Mouse (Mus musculus) hematopoietic stem cell, adult 5-6 weeks (primary cell): ENCODE data around the gene Rptor. TPM values are rescaled to one million over a fixed set of nuclear protein-coding genes. Genes with fewer than 3 reads are reported as not detected.

Source experiments
- ATAC-seq, 2 experiments: fragments of 125-278 bp in 1 of 2; replicated peaks in 1 of 2; 2 replicates each; pipeline ENCODE4 v1.8.0; 2016 to 2017; ENCODE audit warnings: inconsistent platforms in 2 of 2, mild to moderate bottlenecking in 2 of 2, moderate number of reproducible peaks in 2 of 2, low read depth in 1 of 2, moderate TSS enrichment in 1 of 2; ENCODE audit not compliant: low FRiP score in 2 of 2, poor library complexity in 2 of 2, severe bottlenecking in 2 of 2, insufficient read depth in 1 of 2, low TSS enrichment in 1 of 2
- total RNA-seq: library from RNA; stranded (forward); fragments of 172-1452, 232-1000 nt; gene quantifications from 2 replicates; pipeline ENCODE4 v1.2.3, GENCODE M21; 2017

The Rptor gene
- total RNA-seq, 1 experiment from 2014 or later: 21.8 TPM

GRCm38 (mm10) chr11:119781726-119782125, 179.0 kb downstream of the Rptor start:
- no peak for ATAC-seq

GRCm38 (mm10) chr11:119783653-119784052, 180.9 kb downstream of the Rptor start:
- ATAC-seq: no peak

GRCm38 (mm10) chr11:119784672-119785341, 182.1 kb downstream of the Rptor start:
- ATAC-seq: no peak

- ATAC-seq: no peak
Observed at GRCm38 (mm10) chr11:119785661-119786384, 183.1 kb downstream of the Rptor start.

- ATAC-seq: no peak
Observed at GRCm38 (mm10) chr11:119786385-119786880, 183.7 kb downstream of the Rptor start.

GRCm38 (mm10) chr11:119788488-119788887, 185.8 kb downstream of the Rptor start:
- no peak for ATAC-seq

GRCm38 (mm10) chr11:119788919-119789713, 186.4 kb downstream of the Rptor start:
- ATAC-seq: peak; percentile 33 to 42; a peak in 3 of 4 replicates

- ATAC-seq: no peak
Observed at GRCm38 (mm10) chr11:119791923-119792564, 189.3 kb downstream of the Rptor start.

- no peak for ATAC-seq
Observed at GRCm38 (mm10) chr11:119793378-119793777, 190.7 kb downstream of the Rptor start.

GRCm38 (mm10) chr11:119794020-119794419, 191.3 kb downstream of the Rptor start:
- no peak for ATAC-seq

GRCm38 (mm10) chr11:119794671-119795070, 192.0 kb downstream of the Rptor start:
- ATAC-seq: no peak

- ATAC-seq: no peak
Observed at GRCm38 (mm10) chr11:119796406-119796805, 193.7 kb downstream of the Rptor start.

GRCm38 (mm10) chr11:119796846-119797245, 194.1 kb downstream of the Rptor start:
- ATAC-seq: no peak

GRCm38 (mm10) chr11:119799536-119799935, 196.8 kb downstream of the Rptor start:
- no peak for ATAC-seq

- ATAC-seq: no peak
Observed at GRCm38 (mm10) chr11:119801855-119802254, 199.2 kb downstream of the Rptor start.

- ATAC-seq: no peak
Observed at GRCm38 (mm10) chr11:119802947-119803346, 200.2 kb downstream of the Rptor start.

- ATAC-seq: no peak
Observed at GRCm38 (mm10) chr11:119804392-119804791, 201.7 kb downstream of the Rptor start.
